Mouse (Mus musculus) stomach, embryonic 15.5 days (tissue): ENCODE results near the gene Plekhm3. TPM values are rescaled to one million over a fixed set of nuclear protein-coding genes. Genes with fewer than 3 reads are reported as not detected.

ENCODE experiments used
- ATAC-seq: fragments of 200-750 bp; cut with Nextera tagmentation; 2 replicates; pipeline ENCODE4 v1.8.0; 2017; ENCODE audit warnings: low read depth, moderate number of reproducible peaks, moderate TSS enrichment; ENCODE audit not compliant: insufficient read depth, low FRiP score
- H3K27ac ChIP-seq: fragments of 300-500 bp; sonication (generic); 2 replicates; pipeline ENCODE4 v1.5.1; 2015; ENCODE audit warnings: mild to moderate bottlenecking, inconsistent platforms
- H3K27me3 ChIP-seq: fragments of 300-500 bp; sonication (generic); replicated peaks from 2 replicates; pipeline ENCODE4 v1.6.1; 2015; ENCODE audit warnings: inconsistent platforms
- H3K36me3 ChIP-seq: fragments of 300-500 bp; sonication (generic); 2 replicates; pipeline ENCODE4 v1.6.1; 2015; ENCODE audit warnings: inconsistent platforms
- H3K4me1 ChIP-seq: fragments of 300-500 bp; sonication (generic); 2 replicates; pipeline ENCODE4 v1.6.1; 2015; ENCODE audit warnings: inconsistent platforms
- H3K4me2 ChIP-seq: fragments of 300-500 bp; sonication (generic); 2 replicates; pipeline ENCODE4 v1.6.1; 2015; ENCODE audit warnings: mild to moderate bottlenecking, inconsistent platforms
- H3K4me3 ChIP-seq: fragments of 300-500 bp; sonication (generic); replicated peaks from 2 replicates; pipeline ENCODE4 v1.5.1; 2015; ENCODE audit warnings: inconsistent platforms
- H3K9ac ChIP-seq: fragments of 300-500 bp; sonication (generic); 2 replicates; pipeline ENCODE4 v1.6.1; 2015; ENCODE audit warnings: inconsistent platforms
- H3K9me3 ChIP-seq: fragments of 300-500 bp; sonication (generic); 2 replicates; pipeline ENCODE4 v1.6.1; 2016; ENCODE audit warnings: inconsistent platforms
- WGBS: fragments of 180-500 bp; shearing (Covaris S2); methylation state at CpG from one replicate; pipeline ENCODE4 v1.1.7; 2015; 5-methylcytosine and 5-hydroxymethylcytosine counted together
- polyA plus RNA-seq: library from polyadenylated mRNA; unstranded; fragments of >200 nt; fragmentation: Nextera tagmentation; extraction: Ambion mirVana; gene quantifications from 2 replicates; pipeline ENCODE4 v1.2.1, GENCODE M21; 2015

Gene Plekhm3
- polyA plus RNA-seq, 1 experiment from 2014 or later: 5.7 TPM

- H3K27ac ChIP-seq: no peak overlapping the region
- 76% methylated on average over 5 of the region's 5 CpGs for WGBS
- H3K4me1 ChIP-seq: no peaks in the 10 kb centered on the region
- no peak overlapping the region for H3K9ac ChIP-seq
- ATAC-seq: no peak
- H3K4me3 ChIP-seq: no peak overlapping the region
- no peak overlapping the region for H3K4me2 ChIP-seq
- H3K9me3 ChIP-seq: no peaks in the 10 kb centered on the region
- H3K27me3 ChIP-seq: no peaks in the 10 kb centered on the region
- H3K36me3 ChIP-seq: no peaks in the 10 kb centered on the region
Observed at GRCm38 (mm10) chr1:64754658-64755057, 202.0 kb downstream of the Plekhm3 start.

- no peaks in the 10 kb centered on the region for H3K27me3 ChIP-seq
- H3K4me3 ChIP-seq: no peak overlapping the region
- H3K27ac ChIP-seq: no peak overlapping the region
- no peak overlapping the region for H3K9ac ChIP-seq
- H3K4me1 ChIP-seq: no peaks in the 10 kb centered on the region
- no peak overlapping the region for H3K4me2 ChIP-seq
- 67% methylated on average over 7 of the region's 7 CpGs for WGBS
- ATAC-seq: no peak
- no peaks in the 10 kb centered on the region for H3K36me3 ChIP-seq
- H3K9me3 ChIP-seq: no peaks in the 10 kb centered on the region
Observed at GRCm38 (mm10) chr1:64753668-64754067, 203.0 kb downstream of the Plekhm3 start.

GRCm38 (mm10) chr1:64753109-64753508 is 203.5 kb downstream of the Plekhm3 start:
- ATAC-seq: no peak
- no peaks in the 10 kb centered on the region for H3K36me3 ChIP-seq
- H3K9ac ChIP-seq: no peak overlapping the region
- no peaks in the 10 kb centered on the region for H3K27me3 ChIP-seq
- H3K27ac ChIP-seq: no peak overlapping the region
- H3K4me2 ChIP-seq: no peak overlapping the region
- WGBS: 75% methylated on average over 8 of the region's 8 CpGs
- H3K4me1 ChIP-seq: no peaks in the 10 kb centered on the region
- no peaks in the 10 kb centered on the region for H3K9me3 ChIP-seq
- H3K4me3 ChIP-seq: no peak overlapping the region

- no peak overlapping the region for H3K9ac ChIP-seq
- no peak overlapping the region for H3K27ac ChIP-seq
- H3K4me1 ChIP-seq: no peaks in the 10 kb centered on the region
- no peaks in the 10 kb centered on the region for H3K27me3 ChIP-seq
- no peaks in the 10 kb centered on the region for H3K36me3 ChIP-seq
- no peaks in the 10 kb centered on the region for H3K9me3 ChIP-seq
- ATAC-seq: no peak
- no peak overlapping the region for H3K4me2 ChIP-seq
- H3K4me3 ChIP-seq: no peak overlapping the region
Observed at GRCm38 (mm10) chr1:64744616-64745015, 212.0 kb downstream of the Plekhm3 start.

GRCm38 (mm10) chr1:64742741-64743408 is 213.7 kb downstream of the Plekhm3 start:
- Histone ChIP-seq H3K9ac (no peak overlapping the region), H3K9me3 (no peaks in the 10 kb centered on the region)
- ATAC-seq: no peak

GRCm38 (mm10) chr1:64738661-64739082 is 218.0 kb downstream of the Plekhm3 start:
- under 1% methylated on average over 14 of the region's 14 CpGs for WGBS
- H3K4me3 ChIP-seq: peak overlapping the region; percentile 77
- peak overlapping the region; percentile 95 for H3K4me2 ChIP-seq
- H3K9me3 ChIP-seq: no peaks in the 10 kb centered on the region
- ATAC-seq: no peak
- no peaks in the 10 kb centered on the region for H3K27me3 ChIP-seq
- peaks cover 19% of the 10 kb centered on the region for H3K4me1 ChIP-seq
- H3K36me3 ChIP-seq: no peaks in the 10 kb centered on the region
- H3K9ac ChIP-seq: peak overlapping the region; percentile 13; the same call in 1 of the 2 replicates
- H3K27ac ChIP-seq: peak overlapping the region; percentile 90

More at GRCm38 (mm10) chr1:64742741-64743408, 213.7 kb downstream of the Plekhm3 start:
- Histone ChIP-seq H3K27ac (no peak overlapping the region), H3K27me3 (no peaks in the 10 kb centered on the region), H3K4me2 (peak overlapping the region; percentile 8; the same call in 1 of the 2 replicates), H3K4me1 (0 out of 2 replicates have a peak, but pooled peaks cover 3% of the 10 kb centered on the region), H3K36me3 (no peaks in the 10 kb centered on the region), H3K4me3 (no peak overlapping the region)
- WGBS: 77% methylated on average over 18 of the region's 18 CpGs

GRCm38 (mm10) chr1:64738180-64738555 is 218.5 kb downstream of the Plekhm3 start:
- H3K27me3 ChIP-seq: no peaks in the 10 kb centered on the region
- H3K4me1 ChIP-seq: peaks cover 23% of the 10 kb centered on the region
- under 1% methylated on average over 11 of the region's 11 CpGs for WGBS
- H3K27ac ChIP-seq: peak overlapping the region; percentile 90
- H3K9ac ChIP-seq: peak overlapping the region; percentile 13; the same call in 1 of the 2 replicates
- no peaks in the 10 kb centered on the region for H3K9me3 ChIP-seq
- peak overlapping the region; percentile 77 for H3K4me3 ChIP-seq
- H3K4me2 ChIP-seq: peak overlapping the region; percentile 95
- peak; percentile 36 for ATAC-seq
- H3K36me3 ChIP-seq: no peaks in the 10 kb centered on the region

GRCm38 (mm10) chr1:64737502-64738179 is 219.0 kb downstream of the Plekhm3 start, which contains the start of gene Fzd5:
TSS of gene Fzd5 (minus strand) at chr1:64737751.
- no peaks in the 10 kb centered on the region for H3K36me3 ChIP-seq
- peaks cover 27% of the 10 kb centered on the region for H3K4me1 ChIP-seq
- H3K4me2 ChIP-seq: peak within 1 kb of the TSS; percentile 95
- H3K9me3 ChIP-seq: no peaks in the 10 kb centered on the region
- peak within 1 kb of the TSS; percentile 91 for H3K27ac ChIP-seq
- H3K27me3 ChIP-seq: no peaks in the 10 kb centered on the region
- H3K4me3 ChIP-seq: peak within 1 kb of the TSS; percentile 77
- ATAC-seq: peak; percentile 93
- peak within 1 kb of the TSS; percentile 83 for H3K9ac ChIP-seq
- WGBS: 0% methylated on average over 33 of the region's 73 CpGs

GRCm38 (mm10) chr1:64736681-64737501 is 219.7 kb downstream of the Plekhm3 start:
- Histone ChIP-seq H3K27me3 (no peaks in the 10 kb centered on the region), H3K9ac (peak overlapping the region; percentile 83), H3K4me1 (peaks cover 31% of the 10 kb centered on the region), H3K36me3 (no peaks in the 10 kb centered on the region), H3K4me2 (peak overlapping the region; percentile 95), H3K9me3 (no peaks in the 10 kb centered on the region), H3K27ac (peak overlapping the region; percentile 91), H3K4me3 (peak overlapping the region; percentile 77)
- WGBS: under 1% methylated on average over 52 of the region's 56 CpGs
- ATAC-seq: no peak; the same call in 1 of the 2 replicates
